Comparison of ENCODE assay signal across 15 mouse cellular contexts in the genomic region with DNA sequence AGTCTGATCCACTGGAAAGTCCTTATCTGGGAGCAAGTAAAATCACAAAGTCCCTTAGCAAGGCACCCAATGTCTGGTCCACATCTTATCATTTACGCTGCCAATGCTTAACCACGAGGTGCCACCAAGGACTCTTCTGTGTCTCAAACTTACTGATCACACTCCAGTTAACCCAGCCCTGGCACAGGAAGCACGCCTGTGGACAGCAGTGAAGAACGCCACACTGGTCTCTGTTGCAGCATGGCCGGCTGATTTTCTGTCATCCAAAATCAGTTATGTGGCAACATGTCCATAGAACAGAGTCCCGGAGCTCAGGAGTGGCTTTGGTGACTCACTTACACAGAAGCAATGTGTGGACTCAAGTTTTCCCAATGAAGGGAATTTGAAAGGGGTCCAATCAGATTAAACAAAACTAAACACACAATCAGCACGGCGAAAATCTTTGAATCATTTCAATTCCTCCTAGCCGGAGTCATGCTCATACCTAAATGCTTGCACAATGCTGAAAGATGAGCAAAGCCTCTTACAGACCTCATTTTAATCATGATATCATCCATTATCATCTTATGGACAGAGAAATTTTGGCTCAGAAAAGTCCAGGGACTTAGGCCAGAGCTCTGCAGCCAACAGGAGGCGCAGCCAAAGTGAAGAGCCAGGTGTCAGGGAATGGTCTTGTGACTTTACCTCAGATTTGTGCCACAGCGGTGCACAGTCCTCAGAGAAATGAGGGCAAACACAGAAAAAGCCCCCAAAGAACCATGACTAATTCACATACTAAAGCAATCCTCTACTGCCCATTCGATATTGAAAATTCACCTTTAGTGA.
"Had no signal": no experiment of that assay in that cellular context is flagged by ENCODE, and none has a peak within 500 bp of the region (broad histone marks: within the 10 kb centered on the region; RNA-seq: fewer than 3 reads in every experiment).

No protein-coding gene starts in this region.

- H3K9ac ChIP-seq: kidney, embryonic 15.5 days; limb, embryonic 15.5 days; liver, embryonic 13.5 days; midbrain, embryonic 12.5 days; neural tube, embryonic 13.5 days; stomach, embryonic 15.5 days had no signal

- H3K4me1 ChIP-seq: kidney, embryonic 15.5 days; liver, embryonic 13.5 days; stomach, embryonic 15.5 days had no signal

- H3K4me2 ChIP-seq: kidney, embryonic 15.5 days; limb, embryonic 15.5 days; liver, embryonic 13.5 days; midbrain, embryonic 12.5 days; neural tube, embryonic 13.5 days; stomach, embryonic 15.5 days had no signal

- H3K27me3 ChIP-seq: kidney, embryonic 15.5 days; limb, embryonic 15.5 days; liver, embryonic 13.5 days; midbrain, embryonic 12.5 days; neural tube, embryonic 13.5 days; stomach, embryonic 15.5 days had no signal

- H3K36me3 ChIP-seq: kidney, embryonic 15.5 days; limb, embryonic 15.5 days; liver, embryonic 13.5 days; midbrain, embryonic 12.5 days; neural tube, embryonic 13.5 days; stomach, embryonic 15.5 days had no signal

- H3K27ac ChIP-seq: kidney, embryonic 15.5 days; limb, embryonic 15.5 days; liver, embryonic 13.5 days; midbrain, embryonic 12.5 days; neural tube, embryonic 13.5 days; stomach, embryonic 15.5 days had no signal

- DNase-seq: kidney, adult 2 months; kidney, postnatal 14 days; liver, embryonic 13.5 days; lung, adult 18-20 months; lung, postnatal 10 days; retina, postnatal 1 day; right cerebral cortex, postnatal 14 days; thymus, adult 2 months; thymus, postnatal 25 days had no signal

- ATAC-seq: midbrain, embryonic 16.5 days had no signal

- H3K9me3 ChIP-seq: kidney, embryonic 15.5 days; limb, embryonic 15.5 days; liver, embryonic 13.5 days; midbrain, embryonic 12.5 days; neural tube, embryonic 13.5 days; stomach, embryonic 15.5 days had no signal

- H3K4me3 ChIP-seq: kidney, embryonic 15.5 days; limb, embryonic 15.5 days; liver, embryonic 13.5 days; midbrain, embryonic 12.5 days; neural tube, embryonic 13.5 days; stomach, embryonic 15.5 days had no signal
